ENCODE assay signal across 11 mouse cellular contexts in genomic region chr2:45514290-45515180, GRCm38 (mm10).
DNase-seq lines count a peak whose midpoint lies in the region; ATAC-seq lines count a peak whose summit lies in the region.
"Had no signal": no experiment of that assay in that cellular context is flagged by ENCODE, and none has a peak within 500 bp of the region (broad histone marks: within the 10 kb centered on the region; RNA-seq: fewer than 3 reads in every experiment).

No protein-coding gene starts in this region.

- H3K4me2 ChIP-seq in heart, embryonic 16.5 days (ENCODE audit: low read depth, low read length) = peak overlapping the region; percentile 42
- H3K4me2 ChIP-seq: liver, embryonic 13.5 days had no signal

- 36% methylated on average over 4 of the region's 4 CpGs for WGBS in heart, embryonic 16.5 days

- no peak overlapping the region for H3K4me3 ChIP-seq in brown adipose tissue, adult 24 weeks (ENCODE audit: insufficient read depth, low read depth, low read length)
- no peak overlapping the region for H3K4me3 ChIP-seq in heart, embryonic 16.5 days (ENCODE audit: low read length)
- H3K4me3 ChIP-seq: liver, embryonic 13.5 days had no signal

- H3K36me3 ChIP-seq in heart, embryonic 16.5 days (ENCODE audit: control insufficient read depth, insufficient read depth) = no peaks in the 10 kb centered on the region
- H3K36me3 ChIP-seq: liver, embryonic 13.5 days had no signal

- H3K4me1 ChIP-seq in brown adipose tissue, adult 24 weeks (ENCODE audit: control insufficient read depth, insufficient read depth, insufficient read length, low read length) = no peaks in the 10 kb centered on the region
- H3K4me1 ChIP-seq in heart, embryonic 16.5 days (ENCODE audit: control insufficient read depth, insufficient read depth, low read length) = peaks cover 7% of the 10 kb centered on the region; the same call in 1 of the 2 replicates
- H3K4me1 ChIP-seq: liver, embryonic 13.5 days had no signal

- DNase-seq in kidney, adult 11 months = peak; percentile 24
- no peak for DNase-seq in kidney, adult 18-20 months
- DNase-seq in lung, postnatal 10 days = peak; percentile 60
- no peak for DNase-seq in testis, postnatal 10 days (ENCODE audit: low spot score)
- no peak for DNase-seq in cerebellum, adult 8-10 months
- DNase-seq in spleen, adult 18-20 months = no peak
- DNase-seq: cerebellum, adult 9-10 months; gastrocnemius, postnatal 25 days; liver, embryonic 13.5 days had no signal

- peak; percentile 58 for ATAC-seq in heart, embryonic 16.5 days (replicated peaks; ENCODE audit: extremely low read depth, insufficient read depth, low FRiP score)

- no peak overlapping the region for H3K9ac ChIP-seq in heart, embryonic 16.5 days (ENCODE audit: low read length)
- H3K9ac ChIP-seq: liver, embryonic 13.5 days had no signal

- peak overlapping the region; percentile 43 for H3K27ac ChIP-seq in brown adipose tissue, adult 24 weeks (replicated peaks; ENCODE audit: low read depth, low read length)
- peak overlapping the region; percentile 43 for H3K27ac ChIP-seq in heart, embryonic 16.5 days (ENCODE audit: low read length)
- H3K27ac ChIP-seq: liver, embryonic 13.5 days had no signal

- H3K27me3 ChIP-seq in heart, embryonic 16.5 days (ENCODE audit: control insufficient read depth, insufficient read depth, low read length) = no peaks in the 10 kb centered on the region
- H3K27me3 ChIP-seq: liver, embryonic 13.5 days had no signal

- no peaks in the 10 kb centered on the region for H3K9me3 ChIP-seq in heart, embryonic 16.5 days (replicated peaks; ENCODE audit: control insufficient read depth, low read length)
- H3K9me3 ChIP-seq: liver, embryonic 13.5 days had no signal

Comparison
In these comparisons a context has a peak if more than half of its experiments do, and no peak if none do; other contexts are left out.
1. DNase-seq: peak in kidney, adult 11 months (single experiment) and lung, postnatal 10 days (single experiment); none in kidney, adult 18-20 months (single experiment), testis, postnatal 10 days (single experiment), cerebellum, adult 8-10 months (single experiment) and spleen, adult 18-20 months (0 of 2).